In the genomic region with DNA sequence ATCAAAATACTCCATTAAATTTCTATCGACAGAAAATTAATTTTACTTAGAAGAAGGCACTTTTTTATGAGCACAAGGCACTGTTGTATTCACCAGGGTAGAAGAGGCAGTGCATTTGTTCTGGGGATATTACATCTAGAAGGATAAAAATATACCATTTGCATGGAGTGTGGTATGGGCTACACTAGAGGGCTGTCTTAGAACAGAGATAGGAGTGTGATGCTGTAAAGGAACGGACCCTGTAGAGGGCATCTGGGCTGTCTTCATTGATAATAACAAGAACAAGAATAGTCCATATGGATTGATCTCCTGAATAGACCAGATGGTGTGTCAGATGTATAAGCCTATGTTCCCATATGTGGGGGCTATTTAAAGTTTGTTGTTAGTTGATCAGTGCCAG, we compare ENCODE assay signal across 12 mouse cellular contexts.
"Had no signal": no experiment of that assay in that cellular context is flagged by ENCODE, and none has a peak within 500 bp of the region (broad histone marks: within the 10 kb centered on the region; RNA-seq: fewer than 3 reads in every experiment).

No protein-coding gene starts in this region.

- H3K9me3 ChIP-seq: limb, embryonic 12.5 days; neural tube, embryonic 15.5 days had no signal

- H3K4me2 ChIP-seq: limb, embryonic 12.5 days; neural tube, embryonic 15.5 days had no signal

- H3K4me3 ChIP-seq: limb, embryonic 12.5 days; myocyte; neural tube, embryonic 15.5 days had no signal

- H3K27me3 ChIP-seq: limb, embryonic 12.5 days; neural tube, embryonic 15.5 days had no signal

- H3K4me1 ChIP-seq: limb, embryonic 12.5 days; neural tube, embryonic 15.5 days had no signal

- H3K36me3 ChIP-seq: limb, embryonic 12.5 days; neural tube, embryonic 15.5 days had no signal

- DNase-seq: kidney, postnatal 25 days; layer of hippocampus, adult 9-11 months; liver; lung, adult 18-20 months; right cerebral cortex, postnatal 4 days; spleen, adult 18-20 months; thymus, adult 18-20 months; thymus, postnatal 14 days had no signal

- H3K27ac ChIP-seq: limb, embryonic 12.5 days; liver, embryonic 14.5 days; neural tube, embryonic 15.5 days had no signal

- H3K9ac ChIP-seq: limb, embryonic 12.5 days; liver, embryonic 14.5 days; neural tube, embryonic 15.5 days had no signal
